Mouse (Mus musculus): ENCODE data around the gene Trim54. TPM values are rescaled to one million over a fixed set of nuclear protein-coding genes. Genes with fewer than 3 reads are reported as not detected.

Gene Trim54
- 1 to 10 TPM; 2.5 to 4.0 TPM for total RNA-seq (2021)

- intact Hi-C loops (cut with DNase I): no loop called here
- no peak for DNase-seq (ENCODE audit: low spot score in 2 of 2)
These were observed at the start of gene Trim54 for GRCm38 (mm10) chr5:31116354-31116753. Gene Trim54, plus strand, starts transcription at chr5:31116712.

GRCm38 (mm10) chr5:31069810-31070209 is 46.7 kb upstream of the Trim54 start:
- peak in 1 of 2 experiments; percentile 63 for DNase-seq (ENCODE audit: low spot score in 2 of 2)
- intact Hi-C loops (cut with DNase I): no loop called here

DNA sequence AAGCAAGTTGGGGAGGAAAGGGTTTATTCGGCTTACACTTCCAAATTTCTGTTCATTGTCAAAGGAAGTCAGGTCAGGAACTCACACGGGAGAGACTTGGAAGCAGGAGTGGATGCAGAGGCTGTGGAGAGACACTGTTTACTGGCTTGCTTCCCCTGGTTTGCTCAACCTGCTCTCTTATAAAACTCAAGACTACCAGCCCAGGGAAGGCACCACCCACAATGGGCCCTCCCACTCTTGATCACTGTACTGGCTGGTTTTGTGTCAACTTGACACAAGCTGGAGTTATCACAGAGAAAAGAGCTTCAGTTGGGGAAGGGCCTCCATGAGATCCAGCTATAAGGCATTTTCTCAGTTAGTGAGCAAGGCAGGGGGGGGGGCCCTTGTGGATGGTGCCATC is 45.5 kb upstream of the Trim54 start:
- intact Hi-C loops (cut with DNase I): no loop called here
- peak in 1 of 2 experiments; percentile 53 for DNase-seq (ENCODE audit: low spot score in 2 of 2)

- intact Hi-C loops (cut with DNase I): no loop called here
- no peak for DNase-seq (ENCODE audit: low spot score in 2 of 2)
These were observed 44.7 kb upstream of the Trim54 start for GRCm38 (mm10) chr5:31071821-31072220.

DNA sequence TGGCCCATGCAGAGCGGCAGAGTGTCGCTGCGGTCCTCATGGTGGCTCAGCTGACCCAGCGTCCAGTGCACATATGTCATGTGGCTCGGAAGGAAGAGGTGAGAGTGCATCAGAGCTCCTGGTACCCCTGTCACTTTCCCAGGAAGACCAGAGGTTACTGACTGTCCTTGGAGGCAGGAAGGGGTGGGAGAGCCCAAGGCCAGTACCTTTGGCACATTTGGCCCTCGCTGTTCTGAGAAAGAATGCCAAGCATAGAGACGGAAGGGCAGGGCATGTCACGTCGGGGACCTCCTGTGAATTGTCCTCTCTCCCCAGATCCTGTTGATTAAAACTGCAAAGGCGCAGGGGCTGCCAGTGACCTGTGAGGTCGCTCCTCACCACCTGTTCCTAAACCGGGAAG is 43.3 kb upstream of the Trim54 start:
- no peak for DNase-seq (ENCODE audit: low spot score in 2 of 2)

DNA sequence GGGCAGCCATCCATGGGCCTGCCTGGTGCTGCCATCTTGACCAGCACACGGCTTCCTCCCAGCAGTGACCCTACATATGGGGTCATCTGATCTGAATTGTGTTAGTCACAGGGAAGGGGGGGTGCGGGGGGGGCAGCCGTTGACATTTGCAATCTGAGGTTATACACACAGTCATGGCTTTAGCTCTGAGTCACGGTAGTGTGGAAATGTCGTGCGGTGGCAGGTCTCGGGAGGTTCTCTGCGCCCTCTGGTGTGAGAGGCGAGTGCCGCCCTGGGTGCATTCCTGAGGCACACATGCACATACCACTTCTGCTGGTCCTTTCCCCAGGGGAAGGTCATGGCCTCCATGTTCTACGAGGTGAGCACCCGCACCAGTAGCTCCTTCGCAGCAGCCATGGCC is 40.2 kb upstream of the Trim54 start:
- DNase-seq (ENCODE audit: low spot score in 2 of 2): no peak
- intact Hi-C loops (cut with DNase I): no loop called here

More for the DNA sequence above, 43.3 kb upstream of the Trim54 start:
- intact Hi-C loops (cut with DNase I): no loop called here

DNA sequence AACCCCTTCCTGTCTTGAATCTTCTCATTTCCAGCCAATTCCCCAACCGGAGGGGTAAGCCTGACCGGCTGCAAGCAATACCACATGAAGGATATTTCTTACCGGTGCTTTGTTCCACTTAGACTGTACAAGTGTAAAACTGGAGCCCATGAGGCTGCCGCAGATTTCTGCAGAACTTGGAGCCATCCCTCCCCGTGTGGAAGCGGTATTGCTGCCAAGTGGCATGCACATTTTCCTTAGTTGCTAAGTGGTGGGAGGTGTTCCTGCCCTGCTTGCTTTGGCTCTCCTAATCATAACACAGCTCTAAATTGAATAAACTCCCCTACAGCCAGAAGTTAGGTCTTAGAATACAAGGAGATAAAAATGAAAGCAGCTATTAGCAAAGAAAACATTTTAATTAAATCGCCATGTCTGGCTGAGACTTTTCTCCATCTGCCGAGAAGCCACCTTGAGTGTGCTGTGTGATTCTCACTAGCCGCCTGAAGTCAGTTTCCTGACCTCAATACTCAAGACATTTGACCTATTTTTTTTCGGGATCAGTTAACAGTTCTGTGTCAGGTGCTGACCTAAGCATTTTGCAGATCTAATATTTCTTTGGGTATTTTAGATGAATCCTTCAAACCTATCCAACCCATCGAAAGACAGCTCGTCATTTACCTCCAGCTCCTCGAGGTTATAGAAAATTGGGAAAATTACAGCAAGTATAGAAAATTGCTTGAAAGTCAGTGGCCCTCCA is 36.3 kb upstream of the Trim54 start:
- DNase-seq (ENCODE audit: low spot score in 2 of 2): peak; percentile 68 to 91
- intact Hi-C loops (cut with DNase I): loop anchor here (1.0 kb wide), 2 partner anchors 12 to 41 kb away; no protein-coding TSS in a partner anchor

DNA sequence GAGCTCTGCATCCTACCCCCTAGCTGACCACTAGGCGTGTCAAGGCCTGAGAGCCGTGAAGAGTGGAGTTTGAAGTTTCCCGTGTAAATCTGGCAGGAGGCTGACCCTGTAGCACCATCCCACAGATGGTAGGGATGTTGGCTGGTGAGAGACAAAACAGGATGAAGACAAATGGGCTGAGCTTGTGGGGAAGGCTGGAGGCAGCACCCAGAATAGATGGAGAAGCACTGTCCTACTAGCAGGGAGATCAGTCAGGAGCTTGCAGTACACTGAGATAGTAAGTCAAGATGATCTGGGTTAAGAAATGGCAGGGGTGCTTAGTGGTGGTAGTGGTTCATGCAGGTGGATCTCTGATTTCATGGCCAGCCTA is 35.7 kb upstream of the Trim54 start:
- peak in 1 of 2 experiments; percentile 70 for DNase-seq (ENCODE audit: low spot score in 2 of 2)
- intact Hi-C loops (cut with DNase I): loop anchor here (1.0 kb wide), 2 partner anchors 12 to 41 kb away; no protein-coding TSS in a partner anchor

DNA sequence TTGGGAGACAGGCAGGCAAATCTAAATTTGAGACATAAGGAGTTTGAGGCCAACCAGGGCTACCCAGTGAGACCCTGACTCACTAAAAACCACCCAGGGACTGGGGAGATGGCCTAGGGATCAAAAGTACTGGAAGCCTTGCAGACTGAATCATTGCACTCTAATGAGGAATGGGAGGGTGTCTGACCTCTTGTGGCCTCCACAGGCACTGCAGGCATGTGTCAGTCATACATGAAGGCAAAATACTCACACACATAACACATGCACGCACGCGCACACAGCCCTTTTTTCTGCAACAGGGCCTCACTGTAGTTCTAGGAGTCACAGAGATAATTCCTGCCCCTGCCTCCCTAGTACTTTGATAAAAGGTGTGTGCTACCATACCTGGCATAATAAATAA is 35.1 kb upstream of the Trim54 start:
- intact Hi-C loops (cut with DNase I): no loop called here
- DNase-seq (ENCODE audit: low spot score in 2 of 2): peak in 1 of 2 experiments; percentile 60

DNA sequence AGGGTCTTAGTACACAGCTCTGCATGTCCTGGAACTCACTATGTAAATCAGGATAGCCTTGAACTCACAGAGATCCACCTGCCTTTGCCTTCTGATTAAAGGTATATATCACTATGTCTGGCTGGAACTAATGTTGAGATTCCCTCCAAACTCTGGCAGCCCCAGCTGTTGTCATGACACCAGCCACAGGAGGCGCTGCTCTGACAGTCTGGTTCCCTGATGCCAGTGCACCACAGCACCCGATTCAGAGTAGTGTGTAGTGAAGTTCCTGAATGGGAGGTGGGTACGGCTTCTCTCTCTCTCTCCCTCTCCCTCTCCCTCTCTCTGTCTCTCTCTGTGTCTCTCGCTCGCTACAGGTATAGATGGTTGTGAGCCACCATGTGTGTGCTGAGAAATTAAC is 34.2 kb upstream of the Trim54 start:
- peak; percentile 47 to 68 for DNase-seq (ENCODE audit: low spot score in 2 of 2)
- intact Hi-C loops (cut with DNase I): no loop called here

GRCm38 (mm10) chr5:31082935-31083625 is 33.4 kb upstream of the Trim54 start:
- intact Hi-C loops (cut with DNase I): no loop called here
- DNase-seq (ENCODE audit: low spot score in 2 of 2): peak in 1 of 2 experiments; percentile 4

GRCm38 (mm10) chr5:31083949-31084348 is 32.6 kb upstream of the Trim54 start:
- no peak for DNase-seq (ENCODE audit: low spot score in 2 of 2)
- intact Hi-C loops (cut with DNase I): no loop called here

- peak in 1 of 2 experiments; percentile 6 for DNase-seq (ENCODE audit: low spot score in 2 of 2)
- intact Hi-C loops (cut with DNase I): no loop called here
These were observed 29.9 kb upstream of the Trim54 start for GRCm38 (mm10) chr5:31086606-31087005.

DNA sequence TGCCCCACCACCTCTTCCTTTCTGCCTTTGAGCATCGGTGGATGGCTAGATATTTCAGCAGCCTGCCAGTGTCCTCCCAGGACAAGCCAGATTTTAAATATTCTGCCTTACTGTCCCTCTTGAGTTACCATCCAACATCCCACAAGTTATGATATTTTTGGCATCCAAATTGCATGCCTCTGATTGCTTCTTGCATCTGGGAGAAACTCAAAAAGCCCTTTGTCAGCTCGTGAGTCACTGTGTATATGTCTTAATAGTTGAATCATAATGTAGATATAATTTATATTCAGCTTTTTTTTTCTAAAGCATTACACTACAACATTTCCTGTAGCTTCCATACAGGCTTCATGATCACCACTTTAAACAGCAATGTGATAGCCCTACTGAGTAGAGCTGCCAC is 29.4 kb upstream of the Trim54 start:
- DNase-seq (ENCODE audit: low spot score in 2 of 2): peak in 1 of 2 experiments; percentile 69
- intact Hi-C loops (cut with DNase I): no loop called here

GRCm38 (mm10) chr5:31092231-31092975 is 24.1 kb upstream of the Trim54 start:
- DNase-seq (ENCODE audit: low spot score in 2 of 2): peak; percentile 69 to 70
- intact Hi-C loops (cut with DNase I): loop anchor here (1.0 kb wide), 1 partner anchor 12 kb away; no protein-coding TSS in a partner anchor

DNA sequence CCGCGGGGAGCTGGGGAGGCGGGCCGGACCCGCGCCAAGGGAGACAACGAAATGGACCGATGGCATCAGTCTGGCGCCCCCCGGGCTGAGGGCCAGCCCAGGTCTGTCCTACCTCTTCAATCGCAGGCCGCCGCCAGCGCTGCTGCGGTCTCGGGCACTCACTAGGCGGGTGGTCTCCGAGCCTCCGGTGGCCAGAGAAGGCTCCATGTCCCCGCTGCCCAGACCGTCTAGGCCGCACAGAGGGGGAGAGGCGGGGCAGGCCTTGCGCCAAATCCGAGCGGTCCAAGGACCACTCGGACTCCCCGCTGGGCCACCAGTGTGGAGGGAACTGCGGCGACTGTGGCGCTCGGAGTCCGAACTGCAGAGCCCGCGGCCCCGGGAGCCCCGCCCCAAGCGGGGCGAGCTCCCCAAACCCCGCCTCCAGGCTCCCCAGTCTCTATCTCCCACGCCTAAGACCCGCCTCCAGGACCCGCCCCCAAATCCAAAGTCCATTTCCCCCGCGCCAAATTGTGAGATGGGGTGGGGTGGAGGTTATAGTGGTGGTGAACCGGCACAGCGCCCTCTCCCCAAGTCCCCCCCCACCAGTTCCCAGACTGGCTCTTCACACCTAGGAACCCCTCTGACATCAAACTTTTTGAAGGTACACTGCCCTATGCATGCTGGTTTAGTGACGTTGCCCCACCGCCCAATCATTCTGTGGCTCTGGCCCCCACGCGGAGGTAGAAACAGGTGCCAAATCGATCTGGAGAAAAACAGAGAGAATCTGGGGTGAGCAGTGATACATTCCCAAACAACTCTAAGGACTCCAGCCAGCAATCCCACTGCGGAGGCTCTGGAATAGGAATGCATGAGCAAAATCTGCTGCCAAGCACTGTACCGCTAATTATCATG is 23.1 kb upstream of the Trim54 start:
- peak; percentile 53 to 80 for DNase-seq (ENCODE audit: low spot score in 2 of 2)
- intact Hi-C loops (cut with DNase I): loop anchor here (1.0 kb wide), 2 partner anchors 28 to 100 kb away; no protein-coding TSS in a partner anchor

GRCm38 (mm10) chr5:31094100-31094798 is 22.3 kb upstream of the Trim54 start:
- intact Hi-C loops (cut with DNase I): loop anchor here (1.0 kb wide), 1 partner anchor 101 kb away; no protein-coding TSS in a partner anchor
- peak in 1 of 2 experiments; percentile 68 for DNase-seq (ENCODE audit: low spot score in 2 of 2)
